Mouse (Mus musculus) layer of hippocampus, adult 8-10 months (tissue): ENCODE measurements around the gene Gm21119. TPM values are rescaled to one million over a fixed set of nuclear protein-coding genes. Genes with fewer than 3 reads are reported as not detected.
"Not testable (repeated sequence)": the region's sequence is repeated elsewhere in the genome, so short reads cannot be mapped to it uniquely, and the experiment has no call there.

Experiments used
- DNase-seq, 2 experiments: peaks; one replicate each; pipeline ENCODE4 v3.0.0; 2022; ENCODE audit warnings: low spot score in 2 of 2
- total RNA-seq, 4 experiments: library from RNA; stranded (reverse); gene quantifications; 2 replicates each; pipeline ENCODE4 v1.2.4; 2022

Gene Gm21119
- total RNA-seq, 4 experiments from 2014 or later: 1.00 to 2.2 (median 1.8) TPM

GRCm38 (mm10) chr8:20652976-20653375 is 38.3 kb downstream of the Gm21119 start:
- not testable (repeated sequence) for DNase-seq

GRCm38 (mm10) chr8:20678418-20678817 is 63.7 kb downstream of the Gm21119 start:
- not testable (repeated sequence) for DNase-seq
